Mouse (Mus musculus) stomach, postnatal 0 days (tissue): ENCODE measurements around the gene Otoa.
A peak's percentile ranks its signal among the peaks of the same experiment; 100 is the strongest.

Experiments used
- CTCF ChIP-seq: IDR thresholded peaks from 2 replicates; pipeline ENCODE4 v1.5.1; 2016; ENCODE audit warnings: antibody characterized with exemption, low read depth, mild to moderate bottlenecking, moderate library complexity
- EP300 ChIP-seq: optimal IDR thresholded peaks from 2 replicates; pipeline ENCODE3; 2016; ENCODE audit warnings: antibody characterized with exemption

DNA sequence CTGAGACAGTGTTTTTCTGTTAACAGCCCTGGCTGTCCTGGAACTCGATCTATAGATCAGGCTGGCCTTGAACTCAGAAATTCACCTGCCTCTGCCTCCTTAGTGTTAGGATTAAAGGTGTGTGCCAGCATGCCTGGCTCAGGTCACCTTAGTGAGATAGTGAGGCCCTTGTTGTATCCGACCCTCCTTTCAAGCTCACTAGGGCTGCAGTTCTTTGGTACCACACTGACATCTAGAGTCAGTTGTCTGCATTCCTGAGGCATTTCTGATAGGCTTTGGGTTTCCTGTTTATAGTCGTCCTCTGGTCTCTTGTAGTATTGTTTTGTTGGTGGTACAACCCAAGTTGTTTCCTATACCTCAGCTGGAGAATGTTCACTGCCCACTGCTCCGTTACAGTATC lies 17.1 kb upstream of the Otoa start:
- TF ChIP-seq CTCF (peak; percentile 74), EP300 (no peak)
